Mouse (Mus musculus): ENCODE results near the gene Gkap1. TPM values are rescaled to one million over a fixed set of nuclear protein-coding genes. Genes with fewer than 3 reads are reported as not detected.

Gkap1 gene
- polyA plus RNA-seq, 1 experiment from 2014 or later: 29.7 TPM

GRCm38 (mm10) chr13:58253268-58253667 is 22.2 kb downstream of the Gkap1 start:
- H3K36me3 ChIP-seq: peaks cover 43% of the 10 kb centered on the region
- WGBS: 90% methylated on average over 1 of the region's 1 CpGs
- H3K4me2 ChIP-seq: no peak overlapping the region
- ATAC-seq (ENCODE audit: low read depth): no peak
- H3K9ac ChIP-seq: no peak overlapping the region
- no peak overlapping the region for H3K4me3 ChIP-seq
- no peaks in the 10 kb centered on the region for H3K4me1 ChIP-seq (replicated peaks)
- no peaks in the 10 kb centered on the region for H3K9me3 ChIP-seq
- H3K27me3 ChIP-seq: no peaks in the 10 kb centered on the region
- no peak overlapping the region for H3K27ac ChIP-seq (replicated peaks)

- H3K4me2 ChIP-seq: no peak overlapping the region
- no peak overlapping the region for H3K9ac ChIP-seq
- WGBS: 95% methylated on average over 5 of the region's 5 CpGs
- no peak for ATAC-seq (ENCODE audit: low read depth)
- no peaks in the 10 kb centered on the region for H3K27me3 ChIP-seq
- no peaks in the 10 kb centered on the region for H3K4me1 ChIP-seq (replicated peaks)
- no peak overlapping the region for H3K27ac ChIP-seq (replicated peaks)
- peaks cover 28% of the 10 kb centered on the region for H3K36me3 ChIP-seq
- no peak overlapping the region for H3K4me3 ChIP-seq
- H3K9me3 ChIP-seq: no peaks in the 10 kb centered on the region
These were observed 26.5 kb downstream of the Gkap1 start for GRCm38 (mm10) chr13:58248957-58249356.

GRCm38 (mm10) chr13:58236536-58236935 is 39.0 kb downstream of the Gkap1 start:
- ATAC-seq (ENCODE audit: low read depth): no peak
- H3K4me1 ChIP-seq (replicated peaks): no peaks in the 10 kb centered on the region
- H3K9me3 ChIP-seq: no peaks in the 10 kb centered on the region
- no peak overlapping the region for H3K27ac ChIP-seq (replicated peaks)
- 85% methylated on average over 7 of the region's 7 CpGs for WGBS
- peaks cover 13% of the 10 kb centered on the region for H3K36me3 ChIP-seq
- no peak overlapping the region for H3K9ac ChIP-seq
- H3K4me2 ChIP-seq: no peak overlapping the region
- H3K4me3 ChIP-seq: no peak overlapping the region
- no peaks in the 10 kb centered on the region for H3K27me3 ChIP-seq

- H3K27me3 ChIP-seq: no peaks in the 10 kb centered on the region
- H3K4me1 ChIP-seq (replicated peaks): no peaks in the 10 kb centered on the region
- no peak overlapping the region for H3K27ac ChIP-seq (replicated peaks)
- WGBS: 52% methylated on average over 5 of the region's 5 CpGs
- H3K4me3 ChIP-seq: no peak overlapping the region
- H3K4me2 ChIP-seq: no peak overlapping the region
- no peaks in the 10 kb centered on the region for H3K9me3 ChIP-seq
- ATAC-seq (ENCODE audit: low read depth): no peak
- no peak overlapping the region for H3K9ac ChIP-seq
- H3K36me3 ChIP-seq: no peaks in the 10 kb centered on the region
These were observed 42.9 kb downstream of the Gkap1 start for GRCm38 (mm10) chr13:58232611-58233010.

GRCm38 (mm10) chr13:58232070-58232469 is 43.4 kb downstream of the Gkap1 start:
- H3K4me3 ChIP-seq: no peak overlapping the region
- no peak overlapping the region for H3K9ac ChIP-seq
- H3K27ac ChIP-seq (replicated peaks): no peak overlapping the region
- no peaks in the 10 kb centered on the region for H3K9me3 ChIP-seq
- ATAC-seq (ENCODE audit: low read depth): no peak
- H3K27me3 ChIP-seq: no peaks in the 10 kb centered on the region
- no peaks in the 10 kb centered on the region for H3K4me1 ChIP-seq (replicated peaks)
- H3K36me3 ChIP-seq: no peaks in the 10 kb centered on the region
- H3K4me2 ChIP-seq: no peak overlapping the region
- 90% methylated on average over 8 of the region's 8 CpGs for WGBS

- Histone ChIP-seq H3K4me1 (replicated peaks) (no peaks in the 10 kb centered on the region), H3K36me3 (no peaks in the 10 kb centered on the region), H3K4me3 (no peak overlapping the region), H3K27ac (replicated peaks) (no peak overlapping the region), H3K27me3 (no peaks in the 10 kb centered on the region), H3K9ac (no peak overlapping the region), H3K9me3 (no peaks in the 10 kb centered on the region), H3K4me2 (no peak overlapping the region)
- 85% methylated on average over 2 of the region's 2 CpGs for WGBS
- ATAC-seq (ENCODE audit: low read depth): no peak
These were observed 46.9 kb downstream of the Gkap1 start for GRCm38 (mm10) chr13:58228624-58229023.

- H3K27me3 ChIP-seq: no peaks in the 10 kb centered on the region
- no peak overlapping the region for H3K4me2 ChIP-seq
- H3K9ac ChIP-seq: no peak overlapping the region
- no peaks in the 10 kb centered on the region for H3K4me1 ChIP-seq (replicated peaks)
- H3K9me3 ChIP-seq: no peaks in the 10 kb centered on the region
- ATAC-seq (ENCODE audit: low read depth): no peak
- no peak overlapping the region for H3K4me3 ChIP-seq
- no peak overlapping the region for H3K27ac ChIP-seq (replicated peaks)
- WGBS: 74% methylated on average over 8 of the region's 8 CpGs
- no peaks in the 10 kb centered on the region for H3K36me3 ChIP-seq
These were observed 49.8 kb downstream of the Gkap1 start for GRCm38 (mm10) chr13:58225694-58226093.

- WGBS: 86% methylated on average over 3 of the region's 3 CpGs
- no peak for ATAC-seq (ENCODE audit: low read depth)
- no peak overlapping the region for H3K4me3 ChIP-seq
- H3K27me3 ChIP-seq: no peaks in the 10 kb centered on the region
- H3K9me3 ChIP-seq: no peaks in the 10 kb centered on the region
- no peak overlapping the region for H3K4me2 ChIP-seq
- no peaks in the 10 kb centered on the region for H3K36me3 ChIP-seq
- no peak overlapping the region for H3K9ac ChIP-seq
- H3K27ac ChIP-seq (replicated peaks): no peak overlapping the region
- H3K4me1 ChIP-seq (replicated peaks): peaks cover 6% of the 10 kb centered on the region
These were observed 55.3 kb downstream of the Gkap1 start for GRCm38 (mm10) chr13:58220206-58220605.

- H3K9ac ChIP-seq: no peak overlapping the region
- H3K36me3 ChIP-seq: no peaks in the 10 kb centered on the region
- no peaks in the 10 kb centered on the region for H3K9me3 ChIP-seq
- H3K27me3 ChIP-seq: no peaks in the 10 kb centered on the region
- H3K27ac ChIP-seq (replicated peaks): no peak overlapping the region
- peaks cover 26% of the 10 kb centered on the region for H3K4me1 ChIP-seq (replicated peaks)
- H3K4me2 ChIP-seq: no peak overlapping the region
- H3K4me3 ChIP-seq: no peak overlapping the region
- no peak for ATAC-seq (ENCODE audit: low read depth)
- WGBS: 87% methylated on average over 2 of the region's 2 CpGs
These were observed 58.0 kb downstream of the Gkap1 start for GRCm38 (mm10) chr13:58217536-58217935.

- no peaks in the 10 kb centered on the region for H3K27me3 ChIP-seq
These were observed 59.1 kb downstream of the Gkap1 start for GRCm38 (mm10) chr13:58216395-58216794.

GRCm38 (mm10) chr13:58215592-58216341 is 59.7 kb downstream of the Gkap1 start, which contains the start of gene Ubqln1:
TSS of gene Ubqln1 (minus strand) at chr13:58215653.
- Histone ChIP-seq H3K9me3 (no peaks in the 10 kb centered on the region), H3K27ac (replicated peaks) (peak within 1 kb of the TSS; percentile 92), H3K4me1 (replicated peaks) (peaks cover 34% of the 10 kb centered on the region), H3K4me2 (peak within 1 kb of the TSS; percentile 86), H3K4me3 (peak within 1 kb of the TSS; percentile 95), H3K9ac (peak within 1 kb of the TSS; percentile 97), H3K36me3 (no peaks in the 10 kb centered on the region), H3K27me3 (no peaks in the 10 kb centered on the region)
- peak; percentile 96 for ATAC-seq (ENCODE audit: low read depth)
- WGBS: 4% methylated on average over 60 of the region's 62 CpGs

More at GRCm38 (mm10) chr13:58216395-58216794, 59.1 kb downstream of the Gkap1 start:
- Histone ChIP-seq H3K9me3 (no peaks in the 10 kb centered on the region), H3K27ac (replicated peaks) (peak overlapping the region; percentile 92; the same call in 1 of the 2 replicates), H3K9ac (peak overlapping the region; percentile 97), H3K36me3 (no peaks in the 10 kb centered on the region), H3K4me1 (replicated peaks) (peaks cover 34% of the 10 kb centered on the region), H3K4me2 (peak overlapping the region; percentile 86), H3K4me3 (peak overlapping the region; percentile 95)
- 93% methylated on average over 9 of the region's 9 CpGs for WGBS
- no peak for ATAC-seq (ENCODE audit: low read depth)

GRCm38 (mm10) chr13:58215253-58215591 is 60.3 kb downstream of the Gkap1 start:
- WGBS: under 1% methylated on average over 45 of the region's 48 CpGs
- peak overlapping the region; percentile 86 for H3K4me2 ChIP-seq
- ATAC-seq (ENCODE audit: low read depth): peak; percentile 82; the same call in 1 of the 2 replicates
- H3K9ac ChIP-seq: peak overlapping the region; percentile 97
- peak overlapping the region; percentile 92 for H3K27ac ChIP-seq (replicated peaks)
- H3K4me1 ChIP-seq (replicated peaks): peaks cover 39% of the 10 kb centered on the region
- H3K36me3 ChIP-seq: no peaks in the 10 kb centered on the region
- H3K27me3 ChIP-seq: no peaks in the 10 kb centered on the region
- H3K9me3 ChIP-seq: no peaks in the 10 kb centered on the region
- peak overlapping the region; percentile 95 for H3K4me3 ChIP-seq
